Mouse (Mus musculus) C2C12 (cell line): ENCODE results near the gene Kif17.

Source experiments
- CTCF ChIP-seq: IDR thresholded peaks from one replicate; pipeline ENCODE4 v1.5.1; 2011; ENCODE audit not compliant: control insufficient read depth, insufficient read depth, insufficient read length
- MAX ChIP-seq: IDR thresholded peaks from one replicate; pipeline ENCODE4 v1.6.1; 2011; ENCODE audit warnings: mild to moderate bottlenecking, control low read depth

GRCm38 (mm10) chr4:138257116-138257687, 7.0 kb downstream of the Kif17 start:
- TF ChIP-seq CTCF (no peak), MAX (no peak)
